Mouse (Mus musculus) olfactory bulb, adult 2 months (tissue): ENCODE data around the gene Lnx1.

Source experiments
- CTCF ChIP-seq: fragments of 200-500 bp; IDR thresholded peaks from 2 replicates; pipeline ENCODE4 v1.5.1; 2012; ENCODE audit warnings: low read depth, mild to moderate bottlenecking, low read length, moderate library complexity; ENCODE audit not compliant: insufficient read depth
- POLR2A ChIP-seq: fragments of 200-500 bp; IDR thresholded peaks from 2 replicates; pipeline ENCODE4 v1.6.1; 2012; ENCODE audit warnings: mild to moderate bottlenecking, low read depth, low read length, moderate library complexity; ENCODE audit not compliant: insufficient read depth

DNA sequence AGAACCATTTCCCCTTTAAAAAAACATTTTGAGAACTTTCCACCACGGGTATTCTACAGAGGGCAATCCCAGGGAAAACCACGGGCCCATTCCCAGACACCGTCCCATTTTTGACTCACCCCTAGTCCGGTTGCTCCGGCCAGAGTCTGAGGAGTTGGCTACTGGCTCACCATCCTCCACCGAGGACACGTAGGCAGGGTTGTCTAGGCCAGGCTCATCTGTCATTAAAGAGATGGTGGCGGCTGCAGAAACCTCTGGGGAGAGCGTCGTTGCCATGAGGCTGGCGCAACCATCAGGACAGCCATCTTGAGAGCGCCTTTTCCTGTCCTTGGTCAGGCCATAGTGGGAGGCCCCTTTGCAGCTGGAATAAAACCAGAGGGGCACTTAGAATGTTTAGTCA, 74.7 kb downstream of the Lnx1 start:
- TF ChIP-seq CTCF (no peak), POLR2A (no peak)
